Mouse (Mus musculus) midbrain, embryonic 13.5 days (tissue): Measurements from ENCODE around the gene Agrn. TPM values are rescaled to one million over a fixed set of nuclear protein-coding genes. Genes with fewer than 3 reads are reported as not detected.
"Not testable (repeated sequence)": the region's sequence is repeated elsewhere in the genome, so short reads cannot be mapped to it uniquely, and the experiment has no call there.

Experiments used
- ATAC-seq: fragments of 200-750 bp; cut with Nextera tagmentation; 2 replicates; pipeline ENCODE4 v1.8.0; 2017; ENCODE audit warnings: mild to moderate bottlenecking, moderate TSS enrichment, moderate library complexity
- H3K27ac ChIP-seq: fragments of 300-500 bp; sonication (generic); 2 replicates; pipeline ENCODE4 v1.5.1; 2015; ENCODE audit warnings: inconsistent platforms, mild to moderate bottlenecking, moderate library complexity
- H3K27me3 ChIP-seq: fragments of 300-500 bp; sonication (generic); 2 replicates; pipeline ENCODE4 v1.6.1; 2015; ENCODE audit warnings: mild to moderate bottlenecking, inconsistent platforms
- H3K36me3 ChIP-seq: fragments of 300-500 bp; sonication (generic); 2 replicates; pipeline ENCODE4 v1.6.1; 2015; ENCODE audit warnings: mild to moderate bottlenecking, inconsistent platforms
- H3K4me1 ChIP-seq: fragments of 300-500 bp; sonication (generic); replicated peaks from 2 replicates; pipeline ENCODE4 v1.6.1; 2015; ENCODE audit warnings: inconsistent platforms
- H3K4me2 ChIP-seq: fragments of 300-500 bp; sonication (generic); replicated peaks from 2 replicates; pipeline ENCODE4 v1.6.1; 2015; ENCODE audit warnings: moderate library complexity, mild to moderate bottlenecking, inconsistent platforms
- H3K4me3 ChIP-seq: fragments of 300-500 bp; sonication (generic); replicated peaks from 2 replicates; pipeline ENCODE4 v1.5.1; 2015; ENCODE audit warnings: mild to moderate bottlenecking, inconsistent platforms
- H3K9ac ChIP-seq: fragments of 300-500 bp; sonication (generic); replicated peaks from 2 replicates; pipeline ENCODE4 v1.6.1; 2015; ENCODE audit warnings: mild to moderate bottlenecking, inconsistent platforms
- H3K9me3 ChIP-seq: fragments of 300-500 bp; sonication (generic); 2 replicates; pipeline ENCODE4 v1.6.1; 2016; ENCODE audit warnings: mild to moderate bottlenecking, inconsistent platforms
- WGBS: fragments of 180-500 bp; shearing (Covaris S2); methylation state at CpG from one replicate; pipeline ENCODE4 v1.1.7; 2015; 5-methylcytosine and 5-hydroxymethylcytosine counted together
- polyA plus RNA-seq: library from polyadenylated mRNA; unstranded; fragments of >200 nt; fragmentation: Nextera tagmentation; extraction: Ambion mirVana; gene quantifications from 2 replicates; pipeline ENCODE4 v1.2.1, GENCODE M21; 2015

Agrn gene
- polyA plus RNA-seq, 1 experiment from 2014 or later: 142 TPM

DNA sequence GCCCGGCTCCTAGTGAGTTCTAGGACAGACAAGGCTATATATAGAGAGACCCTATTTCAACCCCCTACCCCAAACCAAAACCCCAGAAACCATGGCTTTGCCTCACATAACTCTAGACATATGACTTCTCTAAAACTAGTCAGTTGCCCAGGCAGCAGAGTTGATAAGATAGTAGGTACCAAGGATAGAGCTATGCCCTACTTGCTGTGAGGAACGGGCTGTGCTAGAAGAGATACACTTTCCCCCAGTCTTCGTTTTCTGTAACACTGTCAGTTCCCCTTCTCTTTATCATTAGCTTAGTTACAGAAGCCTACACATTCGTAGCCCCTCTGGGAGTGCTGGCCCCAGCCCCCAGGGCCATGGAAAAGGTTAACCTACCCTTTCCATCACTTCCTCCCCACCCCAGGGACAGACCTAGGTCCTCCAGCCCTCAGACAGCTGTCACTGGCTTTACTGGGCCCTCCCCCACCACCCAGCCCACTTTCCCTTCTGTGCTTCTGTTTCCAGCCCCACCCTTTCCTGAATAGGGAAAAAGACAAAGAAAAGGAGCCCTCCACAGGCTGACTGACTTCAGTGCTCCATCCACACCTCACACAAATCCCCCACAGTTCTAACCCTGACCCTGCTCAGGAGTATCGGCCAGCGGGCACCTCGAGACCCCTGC lies 12.9 kb downstream of the Agrn start:
- Histone ChIP-seq H3K4me1 (peaks cover 95% of the 10 kb centered on the region), H3K27ac (peak overlapping the region; percentile 96), H3K9ac (peak overlapping the region; percentile 88), H3K4me2 (peak overlapping the region; percentile 80), H3K9me3 (no peaks in the 10 kb centered on the region), H3K27me3 (no peaks in the 10 kb centered on the region), H3K36me3 (peaks cover 32% of the 10 kb centered on the region), H3K4me3 (peak overlapping the region; percentile 58)
- no peak; the same call in 1 of the 2 replicates for ATAC-seq
- 70% methylated on average over 7 of the region's 7 CpGs for WGBS

DNA sequence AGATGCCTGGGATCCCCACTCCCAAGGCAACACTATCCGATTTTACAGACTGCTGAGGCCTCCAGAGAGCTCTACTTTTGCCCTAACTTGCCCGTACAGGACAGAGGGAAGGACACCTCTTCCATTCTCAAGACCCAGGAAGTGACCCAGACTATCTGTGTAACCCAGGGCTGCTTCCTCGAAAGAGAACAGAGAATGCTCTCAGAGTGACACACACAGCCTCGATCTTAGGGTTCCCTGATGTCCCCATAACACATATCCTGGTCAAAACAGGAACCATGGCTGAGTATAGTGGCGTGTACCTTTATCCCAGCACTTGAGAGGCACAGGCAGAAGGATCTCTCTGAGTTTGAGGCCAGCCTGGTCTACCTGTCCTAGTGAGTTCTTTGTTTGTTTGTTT lies 13.5 kb downstream of the Agrn start:
- no peak for ATAC-seq
- Histone ChIP-seq H3K9ac (peak overlapping the region; percentile 88), H3K27me3 (no peaks in the 10 kb centered on the region), H3K4me3 (peak overlapping the region; percentile 58), H3K36me3 (peaks cover 38% of the 10 kb centered on the region), H3K4me1 (peaks cover 88% of the 10 kb centered on the region), H3K9me3 (no peaks in the 10 kb centered on the region), H3K27ac (no peak overlapping the region), H3K4me2 (peak overlapping the region; percentile 80)
- WGBS: 83% methylated on average over 5 of the region's 5 CpGs

GRCm38 (mm10) chr4:156177630-156178029 lies 19.7 kb downstream of the Agrn start:
- Histone ChIP-seq H3K4me1 (peaks cover 30% of the 10 kb centered on the region), H3K36me3 (peaks cover 95% of the 10 kb centered on the region), H3K4me3 (no peak overlapping the region), H3K4me2 (no peak overlapping the region), H3K9me3 (no peaks in the 10 kb centered on the region), H3K27ac (no peak overlapping the region), H3K27me3 (no peaks in the 10 kb centered on the region), H3K9ac (no peak overlapping the region)
- no peak for ATAC-seq
- 91% methylated on average over 9 of the region's 9 CpGs for WGBS

GRCm38 (mm10) chr4:156171828-156172227 lies 25.5 kb downstream of the Agrn start:
- WGBS: 97% methylated on average over 11 of the region's 11 CpGs

DNA sequence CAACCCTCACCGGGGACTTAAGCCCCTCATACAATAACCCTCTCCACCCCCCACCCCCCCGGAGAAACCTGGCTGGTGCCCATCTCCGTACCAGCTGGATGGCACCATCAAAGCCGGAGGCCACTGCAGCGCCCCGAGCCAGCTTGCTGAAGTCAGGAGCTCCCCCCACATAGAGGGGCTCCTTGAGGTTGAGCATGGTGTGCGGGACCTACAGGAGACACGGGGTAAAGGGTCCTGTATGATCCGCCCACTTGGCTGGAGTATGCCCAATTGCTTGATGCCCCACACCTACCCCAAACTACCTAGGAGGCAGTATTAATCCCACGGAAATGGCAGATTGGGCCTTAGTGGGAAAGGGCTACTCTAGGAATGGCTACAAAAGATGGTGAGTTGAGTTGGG lies 28.2 kb downstream of the Agrn start:
- no peaks in the 10 kb centered on the region for H3K4me1 ChIP-seq
- 96% methylated on average over 10 of the region's 10 CpGs for WGBS
- H3K36me3 ChIP-seq: peaks cover 100% of the 10 kb centered on the region
- H3K27ac ChIP-seq: no peak overlapping the region
- H3K4me2 ChIP-seq: no peak overlapping the region
- no peaks in the 10 kb centered on the region for H3K27me3 ChIP-seq
- no peaks in the 10 kb centered on the region for H3K9me3 ChIP-seq
- no peak overlapping the region for H3K4me3 ChIP-seq
- H3K9ac ChIP-seq: no peak overlapping the region
- no peak for ATAC-seq

More at GRCm38 (mm10) chr4:156171828-156172227, 25.5 kb downstream of the Agrn start:
- peaks cover 100% of the 10 kb centered on the region for H3K36me3 ChIP-seq
- no peaks in the 10 kb centered on the region for H3K9me3 ChIP-seq
- no peak for ATAC-seq
- H3K4me3 ChIP-seq: no peak overlapping the region
- no peak overlapping the region for H3K27ac ChIP-seq
- no peak overlapping the region for H3K9ac ChIP-seq
- no peaks in the 10 kb centered on the region for H3K4me1 ChIP-seq
- no peak overlapping the region for H3K4me2 ChIP-seq
- H3K27me3 ChIP-seq: no peaks in the 10 kb centered on the region

DNA sequence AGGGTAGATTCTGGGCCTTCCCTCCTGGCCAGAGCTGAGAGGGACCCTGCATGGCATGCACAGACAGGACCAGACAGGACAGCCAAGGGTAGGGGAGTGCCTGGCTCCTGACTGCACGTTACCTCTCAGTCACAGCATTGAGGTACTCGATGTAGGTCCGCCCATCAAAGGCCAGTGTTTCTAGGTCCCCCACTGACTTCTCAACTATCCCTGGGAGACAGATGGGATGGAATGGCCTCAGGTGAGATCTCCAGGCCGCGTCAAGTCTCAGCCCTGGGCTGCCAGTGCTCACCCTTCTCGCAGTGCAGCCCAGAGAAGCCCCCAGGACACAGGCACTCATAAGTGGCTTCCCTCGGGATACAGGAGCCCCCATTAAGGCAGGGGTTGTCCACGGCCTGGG lies 28.7 kb downstream of the Agrn start:
- Histone ChIP-seq H3K4me3 (no peak overlapping the region), H3K9me3 (no peaks in the 10 kb centered on the region), H3K27ac (no peak overlapping the region), H3K27me3 (no peaks in the 10 kb centered on the region), H3K9ac (no peak overlapping the region), H3K4me2 (no peak overlapping the region), H3K36me3 (peaks cover 100% of the 10 kb centered on the region), H3K4me1 (no peaks in the 10 kb centered on the region)
- ATAC-seq: no peak
- 94% methylated on average over 8 of the region's 8 CpGs for WGBS

GRCm38 (mm10) chr4:156166477-156166876 lies 30.8 kb downstream of the Agrn start:
- peaks cover 12% of the 10 kb centered on the region for H3K9me3 ChIP-seq
- no peaks in the 10 kb centered on the region for H3K27me3 ChIP-seq
- no peak overlapping the region for H3K4me3 ChIP-seq
- H3K9ac ChIP-seq: no peak overlapping the region
- no peak overlapping the region for H3K4me2 ChIP-seq
- H3K4me1 ChIP-seq: no peaks in the 10 kb centered on the region
- H3K27ac ChIP-seq: no peak overlapping the region
- H3K36me3 ChIP-seq: peaks cover 98% of the 10 kb centered on the region
- 89% methylated on average over 9 of the region's 9 CpGs for WGBS
- ATAC-seq: no peak

GRCm38 (mm10) chr4:156154771-156155170 lies 42.5 kb downstream of the Agrn start:
- peaks cover 14% of the 10 kb centered on the region for H3K9me3 ChIP-seq
- no peak overlapping the region for H3K4me2 ChIP-seq
- no peak overlapping the region for H3K4me3 ChIP-seq
- H3K4me1 ChIP-seq: no peaks in the 10 kb centered on the region
- H3K36me3 ChIP-seq: no peaks in the 10 kb centered on the region
- no peak overlapping the region for H3K27ac ChIP-seq
- H3K27me3 ChIP-seq: no peaks in the 10 kb centered on the region
- no peak overlapping the region for H3K9ac ChIP-seq
- no peak for ATAC-seq
- 95% methylated on average over 3 of the region's 3 CpGs for WGBS

GRCm38 (mm10) chr4:156150887-156151286 lies 46.4 kb downstream of the Agrn start:
- H3K4me1 ChIP-seq, H3K4me3 ChIP-seq, H3K9me3 ChIP-seq, H3K4me2 ChIP-seq, H3K27ac ChIP-seq, H3K36me3 ChIP-seq, ATAC-seq, H3K9ac ChIP-seq, H3K27me3 ChIP-seq: not testable (repeated sequence)
- WGBS: 93% methylated on average over 10 of the region's 10 CpGs

DNA sequence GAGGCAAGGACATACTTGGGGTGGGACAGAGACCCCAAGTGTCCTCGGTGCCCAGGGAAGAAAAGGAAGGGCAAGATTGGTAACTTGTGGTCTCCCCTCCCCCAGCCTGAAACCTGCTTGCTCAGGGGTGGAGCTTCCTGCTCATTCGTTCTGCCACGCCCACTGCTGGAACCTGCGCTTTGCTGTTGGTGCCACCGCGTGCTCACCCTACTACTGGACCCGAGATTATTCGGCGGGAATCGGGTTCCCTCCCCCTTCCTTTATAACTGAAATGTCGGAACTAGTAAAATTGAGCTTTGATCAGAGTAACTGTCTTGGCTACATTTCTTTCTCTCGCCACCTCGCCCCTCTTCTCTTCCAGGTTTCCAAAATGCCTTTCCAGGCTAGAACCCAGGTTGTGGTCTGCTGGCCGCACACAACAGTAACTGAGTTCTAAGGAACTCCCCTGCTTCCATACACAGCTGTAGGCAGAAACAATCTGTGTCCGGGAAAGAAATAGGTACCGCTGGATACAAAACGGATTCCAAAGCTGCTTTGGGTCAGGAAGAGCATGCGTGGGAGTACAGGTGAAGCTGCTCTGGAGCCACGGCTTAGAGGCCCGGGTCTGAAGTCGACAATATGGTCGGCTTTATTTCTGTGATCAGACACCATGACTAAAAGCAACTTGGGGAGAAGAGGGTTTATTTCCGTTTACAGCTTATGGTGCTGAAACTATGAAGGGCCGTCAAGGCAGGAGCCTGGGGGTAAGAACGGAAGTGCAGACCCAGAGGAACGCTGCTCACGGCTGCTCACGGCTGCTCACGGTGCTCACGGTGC lies 60.8 kb downstream of the Agrn start:
- no peaks in the 10 kb centered on the region for H3K27me3 ChIP-seq
- H3K9ac ChIP-seq: no peak overlapping the region
- 0 out of 2 replicates have a peak, but pooled peaks cover 4% of the 10 kb centered on the region for H3K4me1 ChIP-seq
- H3K9me3 ChIP-seq: peaks cover 7% of the 10 kb centered on the region; the same call in 1 of the 2 replicates
- H3K27ac ChIP-seq: no peak overlapping the region
- H3K4me3 ChIP-seq: no peak overlapping the region
- no peaks in the 10 kb centered on the region for H3K36me3 ChIP-seq
- no peak overlapping the region for H3K4me2 ChIP-seq
- WGBS: 95% methylated on average over 30 of the region's 30 CpGs
- ATAC-seq: no peak

DNA sequence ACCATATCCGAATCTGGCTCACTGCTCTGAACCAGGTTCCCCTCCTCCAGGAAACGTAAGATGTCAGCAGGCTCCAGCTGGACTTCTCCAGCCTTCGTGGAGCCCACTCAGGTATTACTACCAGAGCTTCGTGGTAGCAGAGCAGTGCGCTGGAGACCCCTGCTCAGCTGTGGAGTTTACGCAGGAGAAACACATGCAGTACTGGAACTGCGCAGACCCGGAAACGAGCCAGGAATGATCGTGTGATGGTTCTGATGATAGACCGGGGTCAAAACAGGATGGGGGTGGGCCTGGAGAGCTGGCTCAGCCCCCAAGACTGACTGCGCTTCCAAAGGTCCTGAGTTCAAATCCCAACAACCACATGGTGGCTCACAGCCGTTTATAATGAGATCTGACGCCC lies 61.5 kb downstream of the Agrn start:
- Histone ChIP-seq H3K36me3 (no peaks in the 10 kb centered on the region), H3K9me3 (peaks cover 7% of the 10 kb centered on the region; the same call in 1 of the 2 replicates), H3K4me2 (no peak overlapping the region), H3K4me3 (no peak overlapping the region), H3K27me3 (no peaks in the 10 kb centered on the region), H3K9ac (no peak overlapping the region), H3K27ac (no peak overlapping the region), H3K4me1 (0 out of 2 replicates have a peak, but pooled peaks cover 4% of the 10 kb centered on the region)
- 96% methylated on average over 14 of the region's 14 CpGs for WGBS
- no peak for ATAC-seq

GRCm38 (mm10) chr4:156135112-156135511 lies 62.2 kb downstream of the Agrn start:
- Histone ChIP-seq H3K4me1 (0 out of 2 replicates have a peak, but pooled peaks cover 4% of the 10 kb centered on the region), H3K9ac (no peak overlapping the region), H3K4me2 (no peak overlapping the region), H3K4me3 (no peak overlapping the region), H3K36me3 (no peaks in the 10 kb centered on the region), H3K27ac (no peak overlapping the region), H3K9me3 (peaks cover 7% of the 10 kb centered on the region; the same call in 1 of the 2 replicates), H3K27me3 (no peaks in the 10 kb centered on the region)
- WGBS: 94% methylated on average over 13 of the region's 13 CpGs
- ATAC-seq: no peak
